Mouse (Mus musculus) C2C12 (cell line): Measurements from ENCODE around the gene Mybphl. TPM values are rescaled to one million over a fixed set of nuclear protein-coding genes. Genes with fewer than 3 reads are reported as not detected.

ENCODE experiments used
- H3K27me3 ChIP-seq: one replicate; pipeline ENCODE4 v1.6.1; 2011; ENCODE audit not compliant: control insufficient read depth, insufficient read depth, insufficient read length
- H3K36me3 ChIP-seq: one replicate; pipeline ENCODE4 v1.6.1; 2011; ENCODE audit not compliant: control insufficient read depth, insufficient read depth
- H3K4me3 ChIP-seq: one replicate; pipeline ENCODE4 v1.5.1; 2011; ENCODE audit warnings: mild to moderate bottlenecking, control low read depth; ENCODE audit not compliant: poor library complexity, insufficient read depth, severe bottlenecking
- H3K79me2 ChIP-seq: one replicate; pipeline ENCODE4 v1.6.1; 2011; ENCODE audit not compliant: control insufficient read depth, insufficient read depth
- H3K79me3 ChIP-seq: one replicate; pipeline ENCODE4 v1.6.1; 2011; ENCODE audit warnings: low read depth, control low read depth
- H3ac ChIP-seq: one replicate; pipeline ENCODE3; 2011; ENCODE audit warnings: low read depth; ENCODE audit not compliant: control insufficient read depth, insufficient read length
- CEBPB ChIP-seq: IDR thresholded peaks from one replicate; pipeline ENCODE4 v1.6.1; 2011; ENCODE audit warnings: low read depth, mild to moderate bottlenecking, control low read depth, moderate library complexity
- CTCF ChIP-seq: IDR thresholded peaks from one replicate; pipeline ENCODE4 v1.5.1; 2011; ENCODE audit not compliant: control insufficient read depth, insufficient read depth, insufficient read length
- FOSL1 ChIP-seq: IDR thresholded peaks from one replicate; pipeline ENCODE4 v1.8.0; 2011; ENCODE audit warnings: mild to moderate bottlenecking, low read length; ENCODE audit not compliant: poor library complexity, insufficient read depth, severe bottlenecking
- MAX ChIP-seq: IDR thresholded peaks from one replicate; pipeline ENCODE4 v1.6.1; 2011; ENCODE audit warnings: mild to moderate bottlenecking, control low read depth
- MYOD1 ChIP-seq: IDR thresholded peaks from one replicate; pipeline ENCODE4 v1.6.1; 2011; ENCODE audit warnings: low read depth; ENCODE audit not compliant: control insufficient read depth, insufficient read length
- MYOG ChIP-seq: IDR thresholded peaks from one replicate; pipeline ENCODE4 v1.6.1; 2011; ENCODE audit not compliant: control insufficient read depth, insufficient read length; ENCODE audit errors: extremely low read depth
- USF1 ChIP-seq: IDR thresholded peaks from one replicate; pipeline ENCODE4 v1.6.1; 2011; ENCODE audit warnings: low read depth, mild to moderate bottlenecking, control low read depth, moderate library complexity
- long read RNA-seq, 2 experiments: library from polyadenylated mRNA; unstranded; transcript quantifications; one replicate each; pipeline ENCODE4 v2.0.0; 2019 to 2020
- polyA plus RNA-seq: library from polyadenylated mRNA; unstranded; fragments of >200 nt; fragmentation: generic; extraction: Trizol; gene quantifications from one replicate; pipeline ENCODE4 v1.2.1, GENCODE M21; 2012; ENCODE audit warnings: missing spikeins

The Mybphl gene
- not detected for polyA plus RNA-seq
- long read RNA-seq, experiment 1: 0 reads
- long read RNA-seq, experiment 2: 0 reads

- Histone ChIP-seq H3K79me3 (no peaks in the 10 kb centered on the region), H3K36me3 (no peaks in the 10 kb centered on the region), H3K4me3 (no peak within 1 kb of the TSS), H3K27me3 (peaks cover 66% of the 10 kb centered on the region), H3ac (no peak within 1 kb of the TSS), H3K79me2 (no peaks in the 10 kb centered on the region)
- TF ChIP-seq MYOG (no peak), USF1 (no peak), CEBPB (no peak), FOSL1 (no peak), CTCF (no peak), MAX (no peak), MYOD1 (no peak)
Measured at GRCm38 (mm10) chr3:108364270-108364995, at the start of gene Mybphl. Gene Mybphl, plus strand, starts transcription at chr3:108364911.

DNA sequence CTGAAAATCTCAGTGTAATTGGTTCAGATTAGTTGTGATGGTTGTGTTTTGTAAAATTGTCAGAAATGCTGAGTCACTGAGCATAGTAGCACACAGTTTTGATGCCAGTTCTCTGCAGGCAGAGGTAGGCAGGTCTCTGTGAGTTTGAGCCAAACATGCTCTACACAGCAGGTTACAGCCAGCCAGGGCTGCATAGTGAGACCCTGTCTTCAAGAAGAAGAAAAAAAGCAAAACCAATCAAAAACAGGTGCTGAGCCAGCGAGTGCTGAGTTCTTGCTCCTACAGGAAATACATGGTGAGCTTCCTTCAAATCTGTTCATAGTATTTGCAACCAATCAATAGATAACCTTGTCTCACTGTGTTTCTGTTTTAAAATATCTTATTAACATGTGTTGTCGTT, 46.2 kb upstream of the Mybphl start:
- Histone ChIP-seq H3K4me3 (no peak overlapping the region), H3K27me3 (no peaks in the 10 kb centered on the region), H3K36me3 (no peaks in the 10 kb centered on the region), H3ac (no peak overlapping the region), H3K79me2 (no peaks in the 10 kb centered on the region), H3K79me3 (no peaks in the 10 kb centered on the region)
- TF ChIP-seq CTCF: no peak
- no peak for TF ChIP-seq CEBPB
- no peak for TF ChIP-seq USF1
- TF ChIP-seq MAX: no peak
- TF ChIP-seq MYOG: no peak
- no peak for TF ChIP-seq FOSL1

DNA sequence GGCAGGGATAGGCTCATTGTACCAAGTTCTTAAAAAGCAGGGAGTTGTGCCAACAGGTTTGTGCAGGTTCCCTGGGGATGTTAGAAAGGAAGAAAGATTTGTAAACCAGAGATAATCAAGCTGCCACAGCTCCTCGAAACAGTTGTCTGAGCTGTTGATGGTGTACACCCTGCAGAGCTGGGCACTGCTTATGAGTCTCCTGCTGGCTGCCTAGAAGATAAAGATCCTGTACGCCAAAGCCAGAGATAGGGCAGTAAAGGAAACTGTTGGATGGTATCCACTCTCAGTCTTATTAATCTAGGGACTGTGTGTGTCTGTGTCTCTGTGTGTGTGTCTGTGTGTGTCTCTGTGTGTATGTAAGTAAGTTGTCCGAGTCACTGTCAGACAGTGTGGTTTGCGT, 43.0 kb upstream of the Mybphl start:
- no peaks in the 10 kb centered on the region for H3K79me3 ChIP-seq
- no peak for TF ChIP-seq USF1
- TF ChIP-seq MAX: no peak
- TF ChIP-seq MYOD1: no peak
- TF ChIP-seq MYOG: no peak
- no peak for TF ChIP-seq FOSL1
- TF ChIP-seq CTCF: no peak
- TF ChIP-seq CEBPB: no peak
- H3ac ChIP-seq: no peak overlapping the region
- no peak overlapping the region for H3K4me3 ChIP-seq
- no peaks in the 10 kb centered on the region for H3K79me2 ChIP-seq
- no peaks in the 10 kb centered on the region for H3K27me3 ChIP-seq
- H3K36me3 ChIP-seq: no peaks in the 10 kb centered on the region

DNA sequence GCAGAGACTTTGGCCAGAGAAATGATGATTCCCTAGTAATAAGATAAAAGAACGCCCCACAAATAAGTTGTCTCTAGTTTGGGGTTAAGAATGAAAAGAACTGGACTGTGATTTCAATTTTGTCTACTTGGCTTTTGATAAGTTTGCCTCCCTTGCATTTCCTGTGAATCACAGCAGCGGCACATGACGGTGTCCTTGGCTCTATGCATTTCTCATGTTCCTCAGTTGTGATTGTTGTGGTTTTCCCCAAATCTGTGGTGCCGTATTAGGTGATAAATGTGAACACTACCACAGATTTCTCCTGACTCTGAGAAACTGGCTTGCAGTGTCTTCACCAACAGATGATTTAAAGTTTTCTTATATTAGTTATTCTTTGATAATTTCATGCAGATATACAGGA, 42.6 kb upstream of the Mybphl start:
- H3K79me2 ChIP-seq: no peaks in the 10 kb centered on the region
- H3K4me3 ChIP-seq: no peak overlapping the region
- no peak overlapping the region for H3ac ChIP-seq
- TF ChIP-seq CEBPB (no peak), MAX (no peak), MYOD1 (no peak), MYOG (no peak), USF1 (no peak), FOSL1 (no peak)
- H3K27me3 ChIP-seq: peaks cover under 1% of the 10 kb centered on the region
- no peaks in the 10 kb centered on the region for H3K36me3 ChIP-seq
- H3K79me3 ChIP-seq: no peaks in the 10 kb centered on the region

DNA sequence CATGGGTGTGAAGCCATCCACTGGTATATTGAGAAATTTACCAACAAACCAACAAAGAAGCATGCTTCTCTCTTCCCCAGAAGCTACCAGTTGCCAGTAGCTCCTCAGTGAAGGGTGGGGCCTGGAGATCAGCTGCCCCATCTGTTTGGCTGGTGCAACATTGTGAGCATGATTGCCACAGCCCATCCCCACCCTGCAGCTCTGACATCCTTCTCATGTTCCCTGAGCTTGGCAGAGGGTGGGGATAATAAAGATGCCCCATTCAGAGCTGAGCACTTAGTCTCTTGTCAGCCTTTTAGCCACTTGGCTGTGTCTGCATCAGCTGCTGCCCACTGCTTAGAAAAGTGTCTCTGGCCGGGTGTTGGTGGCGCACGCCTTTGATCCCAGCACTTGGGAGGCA, 41.7 kb upstream of the Mybphl start:
- H3ac ChIP-seq: no peak overlapping the region
- peaks cover 7% of the 10 kb centered on the region for H3K27me3 ChIP-seq
- TF ChIP-seq USF1: no peak
- no peak for TF ChIP-seq MYOD1
- TF ChIP-seq MAX: no peak
- no peak for TF ChIP-seq FOSL1
- no peak for TF ChIP-seq CTCF
- no peak for TF ChIP-seq CEBPB
- TF ChIP-seq MYOG: no peak
- no peaks in the 10 kb centered on the region for H3K79me3 ChIP-seq
- H3K36me3 ChIP-seq: no peaks in the 10 kb centered on the region
- no peak overlapping the region for H3K4me3 ChIP-seq
- H3K79me2 ChIP-seq: no peaks in the 10 kb centered on the region

DNA sequence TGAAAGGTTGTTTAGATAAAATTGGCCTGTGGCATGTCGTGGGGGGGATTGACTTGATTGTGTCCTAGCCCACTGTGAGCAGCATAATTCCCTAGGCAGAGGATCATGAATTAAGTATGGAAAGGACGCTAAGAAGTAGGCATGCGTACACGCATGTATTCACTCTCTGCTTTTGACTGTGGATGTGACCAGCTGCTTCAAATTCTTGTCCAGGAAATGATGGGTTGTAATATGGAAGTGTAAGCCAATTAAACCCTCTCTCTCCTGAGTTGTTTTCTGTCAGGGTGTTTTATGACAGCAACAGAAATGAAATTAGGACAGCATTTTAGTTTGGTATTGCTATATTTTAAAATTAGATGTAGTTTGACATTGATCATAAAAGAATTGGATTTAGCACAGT, 39.9 kb upstream of the Mybphl start:
- no peaks in the 10 kb centered on the region for H3K79me2 ChIP-seq
- H3K79me3 ChIP-seq: no peaks in the 10 kb centered on the region
- no peak overlapping the region for H3ac ChIP-seq
- H3K4me3 ChIP-seq: no peak overlapping the region
- peaks cover 7% of the 10 kb centered on the region for H3K27me3 ChIP-seq
- H3K36me3 ChIP-seq: no peaks in the 10 kb centered on the region
- no peak for TF ChIP-seq USF1
- TF ChIP-seq MAX: no peak
- TF ChIP-seq CEBPB: no peak
- no peak for TF ChIP-seq MYOD1
- TF ChIP-seq FOSL1: no peak
- no peak for TF ChIP-seq MYOG
- TF ChIP-seq CTCF: no peak
